Mouse (Mus musculus): ENCODE data around the gene Zbtb43.

- no peak for TF ChIP-seq POLR2A (IDR thresholded peaks at IDR 0.05; ENCODE audit: borderline replicate concordance, insufficient read depth, low read length)
- TF ChIP-seq CTCF (IDR thresholded peaks at IDR 0.05; ENCODE audit: borderline replicate concordance, insufficient read depth, low read depth, low read length), result peak; percentile 71
These were observed 67.1 kb downstream of the Zbtb43 start for GRCm38 (mm10) chr2:33401217-33401616.
